Mouse (Mus musculus) embryo, embryonic 10.5 days (tissue): ENCODE data around the gene Mat2a.

Source experiments
- DNase-seq: peaks from one replicate; pipeline ENCODE4 v3.0.0-alpha.2; 2015; ENCODE audit warnings: low spot score

Gene Mat2a

DNA sequence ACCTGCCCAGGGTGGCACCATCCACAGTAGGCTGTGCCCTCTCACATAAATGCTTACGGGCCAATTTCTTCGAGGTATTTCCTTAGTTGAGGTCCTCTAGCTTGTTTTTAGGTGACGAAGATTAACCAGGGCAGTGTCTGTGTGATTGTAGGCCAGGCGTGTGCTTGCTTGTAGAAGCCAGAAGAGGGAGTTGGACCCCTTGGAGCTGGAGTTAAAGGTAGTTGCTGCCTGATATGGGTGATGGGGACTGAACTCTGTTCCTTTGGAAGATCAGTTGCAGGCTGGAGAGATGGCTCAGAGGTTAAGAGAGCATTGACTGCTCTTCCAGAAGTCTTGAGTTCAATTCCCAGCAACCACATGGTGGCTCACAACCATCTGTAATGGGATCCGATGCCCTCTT lies 24.2 kb downstream of the Mat2a start:
- no peak for DNase-seq

DNA sequence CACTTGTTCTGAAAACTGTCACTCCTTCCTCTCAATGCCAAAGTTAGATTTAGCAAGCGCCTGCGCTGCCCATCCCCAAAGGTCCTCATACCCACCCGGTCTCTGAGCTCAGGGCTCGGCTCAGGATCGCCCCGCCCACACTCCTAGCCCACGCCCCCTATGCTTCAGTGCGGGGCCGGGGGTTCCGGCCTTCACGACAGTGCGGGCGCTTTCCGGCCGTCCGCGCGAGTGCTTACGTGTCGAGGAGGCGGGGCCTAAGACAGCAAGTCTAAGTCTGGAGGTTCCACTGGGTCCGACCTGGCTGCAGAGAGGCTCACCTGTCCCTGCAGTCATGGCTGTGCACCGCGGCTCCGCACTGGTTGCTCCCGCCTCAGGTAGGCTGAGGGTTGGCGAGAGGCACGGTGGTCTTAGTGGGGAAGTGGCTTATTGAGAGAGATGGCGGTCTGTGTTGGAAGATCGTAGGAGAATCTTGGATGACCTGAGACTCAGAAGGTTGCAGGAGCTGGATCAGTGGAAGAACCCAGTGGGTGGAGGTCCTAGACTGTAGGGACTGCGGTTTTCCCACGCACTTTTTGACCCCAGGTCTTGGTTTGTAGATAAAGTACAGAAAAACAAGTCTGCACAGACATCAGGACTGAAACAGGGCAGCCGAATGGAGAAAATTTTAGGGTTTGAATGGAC lies 25.1 kb downstream of the Mat2a start, which contains the start of gene Ggcx:
TSS of gene Ggcx (plus strand) at position 233 of the 681 bp plus-strand sequence.
- peak; percentile 98 for DNase-seq

DNA sequence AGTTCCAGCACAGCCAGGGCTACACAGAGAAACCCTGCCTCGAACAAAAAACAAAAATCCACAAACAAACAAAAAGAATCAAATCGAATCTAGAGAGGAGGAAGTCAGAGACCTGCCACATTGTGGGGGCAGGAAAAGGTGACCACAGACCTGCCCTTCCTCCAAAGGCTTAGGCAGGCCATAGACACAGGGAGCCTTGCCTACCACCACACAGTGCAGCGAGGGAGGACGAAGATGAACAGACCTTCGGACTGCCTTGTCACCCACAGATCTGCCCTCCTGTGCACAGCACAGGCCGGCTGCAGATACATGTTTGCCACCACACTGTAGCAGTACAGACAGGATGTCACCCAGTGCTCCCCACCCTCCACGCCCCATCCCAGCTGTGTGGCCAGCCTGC lies 28.8 kb downstream of the Mat2a start:
- DNase-seq, result no peak

DNA sequence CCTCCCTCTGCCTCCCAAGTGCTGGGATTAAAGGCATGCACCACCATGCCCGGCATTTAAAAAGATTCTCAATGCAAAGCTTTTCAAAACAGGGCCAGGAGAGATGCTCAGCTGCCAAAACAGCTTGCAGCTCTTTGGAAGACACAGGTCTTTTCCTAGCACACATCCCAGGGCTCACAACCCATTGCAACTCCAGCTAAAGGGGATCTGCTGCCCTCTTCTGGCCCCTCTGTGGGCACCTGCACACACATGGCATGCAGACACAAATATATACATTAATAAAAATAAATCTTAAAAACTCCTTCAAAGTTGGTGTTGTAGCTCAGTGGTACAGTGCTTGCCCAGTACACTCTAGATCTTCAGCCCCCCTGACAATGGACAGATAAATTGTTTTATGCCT lies 29.4 kb downstream of the Mat2a start:
- no peak for DNase-seq

DNA sequence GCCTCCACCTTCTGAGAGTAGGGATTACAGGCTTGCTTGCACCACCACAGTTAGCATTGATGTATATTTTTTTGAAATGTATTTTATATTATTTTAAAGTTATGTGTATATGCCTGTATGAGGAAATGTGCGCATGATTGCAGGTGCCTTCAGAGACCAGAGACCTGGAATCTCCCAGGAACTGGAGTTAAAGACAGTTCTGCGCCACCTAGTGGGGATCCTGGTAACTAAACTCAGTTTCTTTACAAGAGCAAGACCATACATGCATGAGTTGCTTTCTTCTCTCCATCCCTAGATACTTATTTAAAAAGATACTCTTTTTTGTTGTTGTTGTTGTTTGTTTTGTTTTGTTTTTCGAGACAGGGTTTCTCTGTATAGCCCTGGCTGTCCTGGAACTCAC lies 29.8 kb downstream of the Mat2a start:
- DNase-seq, result peak; percentile 89

DNA sequence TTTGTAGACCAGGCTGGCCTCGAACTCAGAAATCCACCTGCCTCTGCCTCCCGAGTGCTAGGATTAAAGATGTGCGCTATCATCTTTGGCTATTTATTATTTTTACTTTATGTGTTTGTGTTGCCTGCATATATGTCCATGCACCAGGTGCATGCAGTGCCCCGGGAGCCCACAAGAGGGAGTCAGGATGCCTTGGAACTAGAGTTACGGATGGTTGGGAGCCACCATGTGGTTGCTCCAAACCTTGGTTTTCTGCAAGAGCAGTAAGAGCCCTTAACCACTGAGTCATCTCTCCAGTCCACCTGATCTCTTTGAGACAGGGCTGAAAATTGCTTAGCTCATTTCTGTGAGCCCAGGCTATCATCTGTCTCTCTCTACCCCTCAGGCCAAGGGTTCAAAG lies 32.2 kb downstream of the Mat2a start:
- DNase-seq, result peak; percentile 94

DNA sequence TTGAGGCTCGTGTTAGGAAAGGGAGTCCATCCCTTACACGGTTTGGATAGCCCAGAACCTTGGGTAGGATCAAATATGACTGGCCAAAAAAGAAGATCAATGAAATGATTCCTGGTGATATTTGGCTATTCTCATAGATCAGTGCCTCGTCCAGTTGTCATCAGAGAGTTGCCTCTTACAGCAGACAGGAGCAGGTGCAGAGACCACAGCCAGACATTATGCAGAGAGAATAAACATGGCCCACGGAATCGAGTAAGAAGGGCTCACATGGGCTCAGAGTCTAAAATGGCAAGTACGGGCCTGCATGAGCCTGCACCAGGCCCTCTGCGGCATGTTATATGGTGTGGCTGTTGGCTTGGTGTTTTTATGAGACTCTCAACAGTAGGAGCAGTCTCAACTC lies 34.0 kb downstream of the Mat2a start:
- no peak for DNase-seq

DNA sequence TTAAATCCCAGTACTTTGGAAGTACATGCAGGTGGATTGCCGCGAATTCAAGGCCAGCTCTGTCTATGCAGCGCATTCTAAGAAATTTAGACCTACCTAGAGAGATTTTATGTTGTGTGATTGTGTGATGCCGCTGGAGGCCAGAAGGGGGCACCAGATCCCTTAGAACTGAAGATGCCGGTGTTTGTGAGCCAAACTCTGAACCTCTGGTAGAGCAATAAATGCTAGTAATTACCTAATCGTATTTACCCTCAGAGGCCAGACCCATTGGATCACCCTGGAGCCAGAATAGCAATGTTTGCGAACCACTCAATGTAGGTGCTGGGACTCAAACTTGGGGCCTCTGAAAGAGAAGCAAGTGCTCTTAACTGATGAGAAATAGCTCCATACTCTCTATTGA lies 37.5 kb downstream of the Mat2a start:
- peak; percentile 85 for DNase-seq

DNA sequence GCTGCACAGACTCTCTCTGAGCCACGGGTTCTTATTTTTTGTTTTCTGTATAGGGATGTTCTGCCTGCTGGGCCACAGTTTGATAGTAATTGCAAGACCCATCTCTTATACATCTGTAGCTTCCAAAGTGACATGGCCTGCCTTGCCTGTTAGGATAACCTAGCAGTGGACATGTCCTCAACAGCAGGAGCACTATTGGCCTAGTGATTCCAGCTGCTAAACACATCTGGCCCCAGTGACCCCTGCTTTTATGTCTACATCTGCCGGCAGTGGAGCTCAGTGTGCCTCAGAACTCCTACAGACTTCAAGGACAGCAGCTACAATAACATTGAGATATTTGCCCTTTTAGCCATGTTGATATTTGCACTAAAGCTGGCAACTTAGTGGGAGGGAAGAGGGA lies 39.4 kb downstream of the Mat2a start:
- DNase-seq, result peak; percentile 46

DNA sequence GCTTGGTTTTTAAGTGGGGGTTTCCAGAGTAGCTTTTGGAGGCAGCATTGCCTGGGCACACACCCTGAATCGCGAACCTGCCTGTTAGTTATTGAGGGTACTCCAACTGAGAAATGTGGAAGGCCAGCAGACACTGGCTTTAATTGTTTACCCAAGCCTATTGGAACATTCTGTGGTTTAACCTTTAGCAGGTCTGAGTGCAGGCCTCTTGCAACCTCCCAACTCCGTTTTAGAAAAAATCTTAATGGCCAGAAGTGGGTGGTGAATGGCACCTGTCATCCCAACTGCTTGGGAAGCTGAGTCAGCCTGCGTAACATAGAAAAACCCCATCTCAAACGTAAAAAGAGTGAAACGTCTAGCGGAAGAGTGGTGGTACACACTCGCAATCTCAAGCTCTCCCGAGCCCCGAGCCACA lies 42.5 kb downstream of the Mat2a start:
- no peak for DNase-seq

DNA sequence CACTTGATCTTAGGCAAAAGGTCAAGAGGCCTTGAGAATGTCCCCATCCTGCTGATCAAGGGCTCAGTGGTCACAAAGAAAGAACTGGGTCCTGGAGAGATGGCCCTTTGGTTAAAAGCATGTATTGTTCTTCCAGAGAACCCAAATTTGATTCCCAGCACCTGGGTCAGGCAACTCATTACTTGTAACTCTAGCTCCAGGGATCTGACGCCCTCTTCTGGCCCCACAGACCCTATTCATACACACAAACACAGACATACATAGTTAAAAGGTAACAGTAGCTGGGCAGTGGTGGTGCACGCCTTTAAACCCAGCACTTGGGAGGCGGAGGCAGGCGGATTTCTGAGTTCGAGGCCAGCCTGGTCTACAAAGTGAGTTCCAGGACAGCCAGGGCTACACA lies 47.0 kb downstream of the Mat2a start:
- DNase-seq, result no peak

DNA sequence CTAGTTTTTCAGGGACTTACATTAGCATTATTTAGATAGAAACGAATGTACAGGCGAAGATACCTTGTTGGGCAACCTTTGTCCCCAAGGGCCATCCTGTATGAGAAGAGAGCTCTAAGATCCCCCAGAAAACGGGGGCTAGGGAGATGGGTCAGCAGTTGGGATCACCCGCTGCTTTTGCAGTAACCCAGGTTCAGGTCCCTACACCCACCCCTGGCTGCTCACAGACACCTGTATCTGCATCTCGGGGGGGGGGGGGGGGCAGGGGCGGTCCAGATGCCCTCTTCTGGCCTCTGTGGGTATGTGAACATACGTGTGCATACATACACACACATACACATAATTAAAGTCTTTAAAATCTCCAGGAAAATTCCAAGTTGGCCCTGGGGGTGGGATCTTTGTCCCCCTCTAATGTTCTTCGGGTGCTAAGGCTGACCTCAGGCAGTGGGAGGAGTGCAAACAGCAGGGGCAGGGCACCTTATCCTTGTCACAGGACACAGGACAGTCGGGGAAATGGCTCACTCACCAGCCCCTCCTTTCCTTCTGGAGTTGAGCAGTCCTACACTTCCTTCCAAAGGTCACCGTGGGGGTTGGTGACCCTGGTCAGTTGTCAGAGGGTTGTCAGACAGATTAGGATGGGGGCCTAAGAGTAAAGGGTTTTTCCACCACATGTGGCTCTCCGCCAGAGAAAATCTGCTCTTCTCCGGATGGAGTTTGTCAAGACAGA lies 48.4 kb downstream of the Mat2a start:
- DNase-seq, result peak; percentile 75

DNA sequence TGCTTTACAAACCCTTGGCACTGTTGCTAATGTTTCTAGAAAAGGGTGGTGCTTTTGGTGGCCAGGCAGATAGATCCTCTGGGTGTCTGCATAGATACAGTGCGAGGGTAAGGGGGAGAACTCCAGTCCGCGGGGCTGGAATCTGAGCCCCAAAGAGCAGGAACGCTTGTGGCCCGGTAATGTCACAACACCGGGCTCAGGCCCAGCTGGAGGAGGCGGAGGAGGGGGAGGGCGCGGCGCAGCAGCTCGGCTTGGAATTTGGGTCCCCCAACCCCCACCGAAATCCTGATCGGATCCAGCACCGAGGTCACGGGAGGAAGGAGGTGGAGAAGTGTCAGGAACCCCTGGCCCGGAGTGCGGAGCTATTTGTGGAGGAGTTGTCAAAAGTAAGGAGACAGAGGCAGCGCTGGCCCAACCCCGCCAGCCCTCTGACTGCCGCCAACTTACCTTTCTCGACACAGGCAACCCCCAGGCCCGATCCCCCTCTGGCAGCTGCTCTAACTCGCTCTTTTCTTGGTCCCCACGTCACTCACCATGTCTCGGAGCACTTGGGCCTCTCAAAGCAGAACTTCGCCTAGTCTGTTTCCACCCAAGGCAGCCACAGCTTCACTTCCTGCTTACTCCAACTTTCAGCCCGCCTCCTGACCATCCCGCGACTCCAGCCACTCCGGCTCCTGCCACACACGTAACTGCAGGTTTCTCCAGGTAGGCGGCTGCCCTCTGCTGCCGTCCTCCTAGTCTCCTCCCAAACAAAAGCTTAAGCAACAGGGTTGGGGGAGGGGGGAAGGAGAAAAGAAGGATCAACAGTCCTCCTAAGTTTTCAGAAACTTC lies 49.2 kb downstream of the Mat2a start, which contains the start of gene Vamp8:
TSS of gene Vamp8 (minus strand) at position 763 of the 831 bp plus-strand sequence.
- peak; percentile 59 for DNase-seq

DNA sequence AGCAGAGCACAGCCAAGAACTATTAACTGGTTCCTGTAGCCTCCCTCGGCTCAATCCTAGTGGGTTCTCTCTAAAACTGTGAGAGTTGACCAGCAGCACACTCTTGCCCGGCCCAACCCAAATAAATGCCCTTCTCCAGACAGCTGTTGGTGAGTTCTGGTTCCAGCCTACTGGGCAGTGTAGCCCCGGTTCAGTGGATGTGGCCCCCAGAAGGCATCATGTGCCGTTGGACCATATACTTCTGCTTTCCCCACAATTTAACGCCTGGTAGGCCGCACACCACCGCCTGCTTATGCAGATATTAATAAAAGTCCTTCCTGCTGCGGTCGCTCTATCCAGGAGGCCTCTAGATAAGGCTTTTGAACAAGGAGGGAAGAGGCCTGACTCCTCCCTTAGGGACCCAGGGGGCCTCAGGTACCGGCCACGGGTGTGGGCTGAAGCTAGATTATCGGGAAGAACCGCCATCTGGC lies 49.9 kb downstream of the Mat2a start:
- no peak for DNase-seq

DNA sequence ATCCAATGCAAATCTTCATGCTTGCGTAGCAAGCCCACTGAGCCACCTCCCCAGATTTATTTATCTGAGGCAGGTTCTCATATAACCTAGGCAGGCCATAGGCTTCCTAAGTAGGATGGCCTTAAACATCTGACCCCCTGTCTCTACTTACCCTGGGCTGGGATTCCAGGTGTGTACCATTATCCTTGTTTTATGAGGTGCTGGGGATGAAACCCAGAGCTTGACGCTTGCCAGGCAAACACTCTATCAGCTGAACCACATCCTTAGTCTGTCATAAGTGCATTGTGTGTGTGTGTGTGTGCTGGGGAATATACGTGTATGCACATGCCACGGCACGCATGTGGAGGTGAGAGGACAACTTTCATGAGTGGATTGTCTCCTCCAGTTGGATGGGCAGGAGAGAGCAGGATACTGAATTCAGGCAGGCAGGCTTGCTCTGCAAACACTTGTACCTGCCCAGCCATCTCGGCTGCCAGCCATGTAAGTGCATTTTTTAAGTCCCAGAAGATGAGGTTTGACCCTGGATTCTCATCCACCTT lies 50.5 kb downstream of the Mat2a start:
- no peak for DNase-seq

DNA sequence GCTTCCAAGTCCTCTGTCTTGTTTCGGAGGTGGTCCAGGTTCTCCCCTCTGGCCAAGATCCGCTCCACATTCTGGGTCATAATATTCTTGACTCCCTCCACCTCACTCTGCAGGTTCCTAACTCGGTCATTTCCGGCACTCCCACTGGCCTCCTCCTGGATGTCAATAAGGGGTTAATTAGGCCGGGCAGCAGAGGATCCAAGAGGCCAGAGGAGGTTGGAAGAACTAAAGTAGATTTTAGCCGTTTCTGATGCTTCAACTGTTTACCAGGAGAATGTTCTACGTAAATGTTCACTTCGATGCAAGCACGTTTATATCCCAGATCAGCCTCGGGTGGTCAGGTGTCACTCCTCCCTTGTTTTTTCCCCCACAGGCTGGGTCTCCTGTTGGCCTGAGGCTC lies 51.1 kb downstream of the Mat2a start:
- no peak for DNase-seq

DNA sequence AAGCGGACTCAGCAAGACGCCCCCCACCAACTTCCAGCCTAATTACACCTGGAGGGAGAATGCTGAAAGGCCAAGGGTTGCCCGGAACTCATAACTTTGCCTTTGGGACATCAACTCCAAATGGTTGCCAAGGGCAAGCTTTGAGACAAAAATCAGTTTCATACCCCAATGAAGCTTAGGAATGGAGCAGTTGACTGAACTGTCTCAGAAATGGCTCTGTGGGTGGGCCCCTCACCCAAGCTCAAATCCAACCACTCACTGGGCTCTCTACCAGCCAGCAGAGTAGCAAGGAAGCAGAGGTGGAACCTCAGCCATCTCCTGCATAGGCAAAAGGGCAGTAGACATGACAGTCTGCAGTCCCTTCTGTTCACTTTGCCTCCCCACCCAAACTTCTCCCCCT lies 51.5 kb downstream of the Mat2a start:
- no peak for DNase-seq

DNA sequence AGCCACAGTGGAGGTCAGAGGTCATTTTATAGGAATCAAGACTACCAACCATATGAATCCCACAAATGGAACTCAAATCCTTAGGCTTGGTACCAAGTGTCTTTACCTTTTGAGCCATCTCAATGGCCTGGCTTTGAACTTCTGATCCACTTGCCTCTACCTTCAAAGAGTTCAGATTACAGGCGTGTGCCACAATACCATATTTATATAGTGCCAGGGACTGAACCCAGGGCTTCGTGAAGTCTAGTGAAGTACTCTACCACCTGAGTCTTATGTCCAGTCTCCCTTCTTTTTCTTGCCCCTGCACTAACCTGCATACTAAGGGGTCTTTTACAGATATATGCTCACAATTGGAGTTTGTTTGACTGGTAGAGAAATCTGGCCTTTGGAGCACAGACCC lies 52.8 kb downstream of the Mat2a start:
- no peak for DNase-seq

DNA sequence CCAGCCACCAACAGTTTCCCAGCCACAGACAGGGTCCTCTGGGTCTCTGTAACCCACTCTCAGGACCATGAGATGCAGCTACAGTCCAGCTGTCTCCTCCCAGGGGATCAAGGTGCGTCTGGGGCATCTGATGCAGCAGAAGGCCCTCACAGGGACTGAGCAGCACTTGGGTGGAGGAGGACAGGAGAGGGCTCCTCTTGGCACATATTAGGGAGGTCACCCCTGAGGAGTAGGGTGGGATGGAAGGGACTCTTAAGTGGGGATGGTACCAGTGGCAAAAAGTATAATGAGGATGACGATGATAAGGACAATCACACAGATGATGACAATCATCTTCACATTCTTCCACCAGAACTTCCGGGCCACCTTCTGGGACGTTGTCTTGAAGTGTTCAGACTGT lies 54.1 kb downstream of the Mat2a start:
- no peak for DNase-seq

DNA sequence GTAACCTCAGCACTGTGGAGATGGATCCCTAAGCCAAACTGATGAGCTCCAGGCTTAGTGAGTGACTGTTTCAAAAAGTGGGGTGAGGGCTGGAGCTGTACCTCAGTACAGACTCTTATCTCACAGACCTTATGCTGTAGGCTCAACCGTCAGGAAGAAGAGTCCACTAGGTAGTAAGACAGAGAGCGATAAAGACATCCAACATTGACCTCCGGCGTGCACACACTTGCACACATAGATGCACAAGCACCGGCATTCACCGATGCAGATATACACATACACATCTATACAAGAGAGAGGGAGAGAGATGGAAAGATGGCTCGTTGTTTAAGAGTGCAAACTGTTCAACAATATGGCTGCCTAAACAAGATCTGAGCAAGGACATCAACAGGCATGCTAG lies 55.4 kb downstream of the Mat2a start:
- DNase-seq, result no peak

DNA sequence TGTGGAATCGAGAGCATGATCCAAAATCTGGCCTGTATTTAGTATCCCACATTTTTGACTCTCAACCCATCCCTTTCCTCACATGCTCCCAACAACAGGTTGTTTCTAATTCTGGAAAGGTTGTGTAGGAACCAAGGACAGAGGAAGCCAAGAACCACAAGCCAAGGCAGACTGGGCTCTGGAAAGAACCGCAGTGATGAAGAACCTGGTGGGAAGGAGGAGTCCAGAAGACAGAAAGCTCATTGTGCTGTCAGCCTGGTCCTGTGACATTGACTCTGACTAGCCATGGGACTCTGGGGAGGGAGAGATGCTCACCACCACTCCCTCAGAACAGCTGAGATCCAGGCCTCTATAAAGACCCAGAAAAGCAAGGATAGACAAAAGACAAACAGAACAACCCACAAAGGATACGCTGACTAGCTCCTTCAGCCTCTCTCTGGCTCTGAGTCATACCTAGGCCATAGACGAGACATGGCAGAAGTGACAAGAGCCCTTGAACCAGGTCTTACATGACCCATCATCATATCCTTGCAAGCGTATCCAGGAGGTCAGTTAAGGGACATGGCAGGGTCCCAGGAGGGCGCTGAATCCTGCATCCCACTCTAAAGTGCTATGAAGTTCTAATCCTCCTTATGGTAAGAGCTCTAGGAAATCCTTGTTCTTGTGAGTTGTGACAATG lies 56.1 kb downstream of the Mat2a start:
- no peak for DNase-seq
